Mouse (Mus musculus) heart, postnatal 10 days (tissue): ENCODE measurements around the gene Enthd1. TPM values are rescaled to one million over a fixed set of nuclear protein-coding genes. Genes with fewer than 3 reads are reported as not detected.
"Not testable (repeated sequence)": the region's sequence is repeated elsewhere in the genome, so short reads cannot be mapped to it uniquely, and the experiment has no call there.

Source experiments
- DNase-seq, 2 experiments: peaks; one replicate each; pipeline ENCODE4 v3.0.0; 2021
- intact Hi-C: fragments of 180-260 bp; cut with DNase I; formaldehyde crosslinking; loops from one replicate; pipeline ENCODE4 v1.15.1; 2025
- total RNA-seq, 2 experiments: library from RNA; stranded (reverse); gene quantifications; 2 replicates each; pipeline ENCODE4 v1.2.3; 2021

Gene Enthd1
- total RNA-seq, 2 experiments from 2014 or later: not detected

- DNase-seq: no peak
- intact Hi-C loops: no loop called here
Observed at GRCm38 (mm10) chr15:80544115-80544514, 20.8 kb downstream of the Enthd1 start.

- intact Hi-C loops: no loop called here
Observed at GRCm38 (mm10) chr15:80538671-80539340, 26.1 kb downstream of the Enthd1 start.

DNA sequence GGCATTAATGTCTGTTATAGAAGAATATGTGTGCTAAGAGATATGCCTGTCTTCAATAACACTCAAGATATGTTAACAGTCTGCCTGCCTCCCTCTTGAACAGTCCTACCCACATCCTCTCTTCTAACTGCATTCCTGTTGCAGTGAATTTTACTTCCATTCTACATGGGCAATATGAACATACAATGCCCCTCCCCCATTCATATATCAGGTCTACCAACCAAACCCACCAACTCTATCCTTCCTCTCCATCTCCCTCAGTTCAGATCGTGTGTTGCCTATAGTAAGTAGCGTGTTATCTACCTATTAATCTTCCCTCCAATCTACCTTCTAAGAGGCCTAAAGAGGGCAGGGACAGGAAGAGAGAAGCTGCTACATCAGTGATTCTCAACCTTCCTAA lies 26.9 kb downstream of the Enthd1 start:
- intact Hi-C loops: no loop called here
- no peak for DNase-seq

More at GRCm38 (mm10) chr15:80538671-80539340, 26.1 kb downstream of the Enthd1 start:
- no peak for DNase-seq

DNA sequence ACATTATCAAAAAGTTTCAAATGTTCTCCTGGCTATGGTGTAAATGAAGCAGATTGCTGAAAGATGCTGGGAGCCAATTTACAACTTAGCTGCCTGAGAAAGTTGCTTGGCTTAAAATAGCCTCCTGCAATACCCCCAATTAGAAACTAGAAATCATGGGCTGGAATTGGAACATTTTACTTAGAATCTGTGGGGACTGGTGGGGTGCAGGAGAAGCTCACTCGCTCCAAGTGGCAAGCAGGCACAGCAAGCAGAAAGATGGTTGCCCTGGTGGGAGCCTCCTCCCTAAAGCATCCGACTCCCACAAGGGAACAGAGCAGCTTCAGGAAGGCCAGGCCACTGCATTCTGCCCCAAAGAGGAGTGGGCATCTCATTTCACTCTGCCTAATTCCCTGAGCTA lies 28.9 kb downstream of the Enthd1 start:
- intact Hi-C loops: no loop called here
- no peak for DNase-seq

- intact Hi-C loops: no loop called here
Observed at GRCm38 (mm10) chr15:80533274-80533673, 31.7 kb downstream of the Enthd1 start.

DNA sequence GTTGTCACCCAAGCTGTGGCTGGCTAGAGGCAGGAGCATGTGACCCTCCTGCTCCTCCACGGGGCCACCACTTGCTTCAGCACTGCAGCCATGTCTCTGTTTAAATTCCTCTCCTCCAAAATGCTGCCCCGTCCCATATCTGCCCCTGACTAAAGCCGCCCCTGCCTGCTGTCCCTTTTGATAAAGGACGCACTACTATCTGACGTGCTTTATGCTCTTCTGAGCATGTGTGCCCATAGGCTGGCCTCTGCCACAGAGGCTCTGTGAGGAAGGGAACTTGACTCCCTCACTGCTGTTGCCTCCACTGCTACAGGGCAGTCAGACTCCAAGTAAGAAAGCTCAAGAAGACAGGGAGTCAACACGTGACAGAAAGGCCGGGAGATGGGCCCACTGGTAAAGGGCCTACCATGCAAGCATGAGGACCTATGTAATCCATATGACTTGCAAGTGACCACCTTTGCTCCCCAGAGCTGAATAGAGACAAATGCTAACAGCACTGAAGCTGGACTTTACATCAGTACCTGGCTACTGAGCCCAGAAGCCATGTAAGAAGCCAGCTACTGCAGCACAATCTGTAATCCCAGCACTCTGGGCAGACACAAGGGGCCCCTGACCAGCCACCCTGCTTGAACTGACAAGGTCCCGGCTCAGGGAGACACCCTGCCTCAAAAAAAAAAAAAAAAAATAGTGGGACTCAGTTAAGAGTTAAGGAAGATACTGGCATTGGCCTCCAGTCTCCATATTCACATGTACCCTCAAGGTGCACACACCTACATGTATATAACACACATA lies 32.5 kb downstream of the Enthd1 start:
- DNase-seq: no peak
- intact Hi-C loops: no loop called here

More at GRCm38 (mm10) chr15:80533274-80533673, 31.7 kb downstream of the Enthd1 start:
- DNase-seq: no peak

DNA sequence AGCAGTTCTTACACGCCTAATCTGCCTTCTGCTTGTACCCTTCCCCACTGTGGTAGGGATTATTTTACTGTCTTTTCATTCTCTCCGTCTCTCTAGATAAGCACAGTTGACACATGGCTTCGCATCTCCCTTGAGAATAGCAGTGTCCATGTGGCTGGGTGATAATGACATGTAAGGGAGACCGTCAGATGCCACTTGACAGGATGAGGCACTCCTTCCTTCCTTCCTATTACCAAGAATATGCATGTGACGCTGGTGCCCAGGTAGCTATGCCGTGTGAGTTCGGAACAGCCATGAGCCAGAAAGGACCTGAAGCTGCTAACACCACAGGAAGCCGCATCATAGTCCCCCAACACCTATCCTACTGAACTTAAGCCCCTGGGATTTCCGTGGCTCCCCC lies 33.9 kb downstream of the Enthd1 start:
- intact Hi-C loops: no loop called here
- DNase-seq: no peak

DNA sequence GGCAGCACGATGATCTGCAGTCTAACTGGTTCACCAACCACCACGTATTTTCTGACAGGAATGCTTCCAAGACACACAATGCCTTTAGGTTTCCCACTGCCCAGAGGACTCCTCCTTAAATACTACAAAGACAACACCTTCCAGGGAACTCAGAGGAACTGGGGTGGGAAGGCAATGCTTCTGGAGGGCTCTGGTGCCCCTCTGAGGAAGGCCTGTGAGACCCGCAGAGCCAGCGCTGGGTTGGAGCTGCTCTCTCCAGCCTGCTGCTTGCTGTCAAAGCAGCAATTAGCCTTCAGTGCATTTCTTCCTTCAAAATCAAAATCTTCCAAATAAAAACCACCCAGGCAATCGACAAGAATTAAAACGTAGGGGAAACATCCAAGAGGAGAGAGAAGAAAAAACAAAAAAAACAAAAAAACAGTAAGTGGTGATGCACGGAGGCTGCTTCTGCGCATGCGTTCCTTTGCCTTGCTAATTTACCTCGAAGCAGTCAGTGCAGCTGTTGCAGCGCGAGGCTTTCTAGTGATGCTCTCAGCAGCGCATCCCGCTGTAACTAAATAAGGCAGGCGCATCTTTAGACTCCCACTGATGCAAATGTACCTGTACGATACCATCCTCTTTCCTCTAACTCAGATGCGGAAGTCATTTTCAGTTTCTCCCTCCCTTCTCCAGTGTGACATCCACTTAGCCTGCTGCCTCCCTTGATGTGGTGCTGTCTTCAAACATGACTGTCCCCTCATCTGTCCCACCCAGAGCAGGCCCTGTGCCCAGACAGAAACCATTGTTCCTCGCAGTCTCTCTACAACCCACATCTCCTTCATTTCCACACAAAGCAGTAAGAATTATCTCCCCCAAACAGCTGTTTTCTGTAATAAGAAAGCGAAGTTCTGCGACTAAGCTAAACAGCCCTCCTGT lies 34.7 kb downstream of the Enthd1 start:
- intact Hi-C loops: no loop called here

GRCm38 (mm10) chr15:80521661-80522388 lies 43.1 kb downstream of the Enthd1 start:
- intact Hi-C loops: no loop called here
- DNase-seq: no peak

More for the DNA sequence above, 34.7 kb downstream of the Enthd1 start:
- no peak for DNase-seq

GRCm38 (mm10) chr15:80519931-80520330 lies 45.0 kb downstream of the Enthd1 start:
- no peak for DNase-seq
- intact Hi-C loops: no loop called here

DNA sequence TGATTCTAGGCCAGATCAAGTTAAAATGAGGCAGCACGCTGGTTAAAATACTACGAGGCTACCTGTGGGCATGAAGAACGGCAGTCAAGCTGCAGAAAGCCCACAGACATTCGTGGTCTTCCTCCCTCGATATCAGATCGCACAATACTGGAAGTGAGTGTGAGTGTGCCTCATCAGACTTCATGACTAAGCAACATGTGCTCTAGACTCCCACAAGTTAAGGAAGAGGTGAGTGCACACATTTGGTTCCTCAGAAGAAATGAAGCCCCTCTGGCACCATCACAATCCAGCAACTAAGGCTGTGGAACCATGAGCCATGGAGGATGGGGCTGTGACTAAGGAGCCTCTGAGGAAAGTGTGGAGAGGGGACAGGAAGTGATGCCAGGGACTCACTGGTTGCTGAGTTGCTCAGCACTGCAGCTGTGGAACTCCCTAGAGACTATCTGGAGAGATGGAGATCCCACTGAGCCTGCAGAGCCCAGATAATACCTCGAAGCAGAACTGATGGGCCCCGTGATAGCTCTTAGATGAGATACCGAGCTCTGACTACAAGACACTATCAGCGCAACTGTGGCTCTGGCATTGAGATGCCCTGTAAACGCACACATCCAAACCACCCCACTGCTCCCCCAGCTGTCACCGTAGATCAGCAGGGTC lies 46.3 kb downstream of the Enthd1 start:
- intact Hi-C loops: no loop called here
- no peak for DNase-seq

- DNase-seq: peak in 1 of 2 experiments; percentile 30
- intact Hi-C loops: no loop called here
Observed at GRCm38 (mm10) chr15:80517996-80518395, 47.0 kb downstream of the Enthd1 start.

- intact Hi-C loops: no loop called here
Observed at GRCm38 (mm10) chr15:80516525-80516924, 48.4 kb downstream of the Enthd1 start.

GRCm38 (mm10) chr15:80505086-80505485 lies 59.9 kb downstream of the Enthd1 start:
- intact Hi-C loops: no loop called here
- DNase-seq: no peak

More at GRCm38 (mm10) chr15:80516525-80516924, 48.4 kb downstream of the Enthd1 start:
- DNase-seq: no peak

- DNase-seq, intact Hi-C loops: not testable (repeated sequence)
Observed at GRCm38 (mm10) chr15:80503155-80503554, 61.8 kb downstream of the Enthd1 start.

DNA sequence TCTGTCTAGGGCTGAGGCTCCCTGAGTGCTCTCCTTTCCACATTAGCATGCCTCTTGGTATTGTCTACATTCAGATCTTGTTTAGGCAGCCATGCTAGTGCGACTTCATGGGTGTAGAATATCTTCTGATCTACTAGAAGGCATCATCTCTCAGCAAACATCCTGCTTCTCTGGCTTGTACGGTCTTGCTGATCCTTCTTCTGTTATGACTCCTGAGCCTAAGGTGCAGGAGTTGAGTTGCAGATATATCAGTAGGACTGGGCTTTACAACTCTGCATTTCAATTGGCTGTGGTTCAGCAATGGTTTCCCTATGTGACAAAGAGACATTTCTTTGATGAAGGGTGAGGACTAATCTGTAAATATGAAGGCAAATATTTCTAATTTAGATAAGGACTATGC lies 62.2 kb downstream of the Enthd1 start:
- DNase-seq: no peak
- intact Hi-C loops: no loop called here

- intact Hi-C loops: no loop called here
- DNase-seq: no peak
Observed at GRCm38 (mm10) chr15:80501106-80502096, 63.6 kb downstream of the Enthd1 start.

GRCm38 (mm10) chr15:80500426-80500825 lies 64.5 kb downstream of the Enthd1 start:
- intact Hi-C loops: no loop called here
- no peak for DNase-seq
